Mouse (Mus musculus) embryonic stem cell, embryonic (primary cell): ENCODE results near the gene Cdca4.

Source experiments
- CTCF ChIA-PET, 4 experiments: fragments of 300-600 bp in 2 of 4; fragments of 350-600 bp in 2 of 4; sonication (Branson Sonifier 250); formaldehyde crosslinking; loops; one replicate each; lab custom pipeline; 2022; ENCODE audit warnings: inconsistent platforms in 2 of 4; lab: Charles Lee
- POLR2A ChIA-PET, 4 experiments: fragments of 300-600 bp in 2 of 4; fragments of 350-600 bp in 2 of 4; sonication (Branson Sonifier 250); formaldehyde crosslinking; loops; one replicate each; lab custom pipeline; 2022; ENCODE audit warnings: antibody characterized with exemption in 4 of 4, inconsistent platforms in 1 of 4; lab: Charles Lee

The Cdca4 gene

GRCm38 (mm10) chr12:112829244-112829864 is at the start of gene Cdca4:
Cdca4 (minus strand) TSS chr12:112829423.
- ChIA-PET CTCF (interaction anchor here in 3 of 4 experiments (0.5 to 1.5 kb wide), 16 partner anchors 9 to 211 kb away, joined by 3 to 10 read pairs (median 4); partner anchors contain the start of genes Adssl1 (in 1 of the 3), Ahnak2 (in 1 of the 3), Akt1 (in 1 of the 3) and Clba1 (in 1 of the 3)), POLR2A (interaction anchor here (0.5 to 17.3 kb wide), 42 partner anchors 8 to 1076 kb away, joined by 3 to 488 read pairs (median 4); partner anchors contain the start of genes Clba1 (in 3 of the 4), Ahnak2 (in 2 of the 4), Brf1 (in 2 of the 4) and Cep170b (in 2 of the 4))

DNA sequence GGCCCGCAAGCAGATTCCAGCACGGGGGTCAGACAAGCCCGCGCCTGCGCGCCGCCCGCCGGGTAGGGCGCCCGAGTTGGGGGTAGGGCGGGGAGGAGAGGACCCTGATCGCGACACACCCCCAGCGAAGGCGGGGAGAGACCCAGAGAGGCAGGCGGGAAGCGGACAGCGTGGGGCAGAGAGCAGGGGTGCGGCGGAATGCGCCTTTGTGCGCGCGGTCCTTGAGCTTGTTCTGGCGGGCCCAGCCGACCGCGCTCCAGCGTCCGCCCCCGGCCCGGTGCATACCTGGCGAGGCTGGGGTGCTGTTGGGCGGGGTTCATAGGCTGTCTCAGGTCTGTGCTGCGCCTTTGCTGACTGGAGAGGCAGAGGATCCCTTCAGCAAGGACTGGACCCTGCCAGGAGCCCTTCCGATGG is 48.4 kb upstream of the Cdca4 start:
- CTCF ChIA-PET: interaction anchor here in 1 of 4 experiments (0.5 to 1.1 kb wide), 7 partner anchors 9 to 253 kb away, joined by 3 to 4 read pairs (median 3); partner anchors contain the start of gene Btbd6
- POLR2A ChIA-PET: interaction anchor here in 2 of 4 experiments (0.6 to 1.6 kb wide), 7 partner anchors 15 to 137 kb away, joined by 3 to 5 read pairs (median 3); partner anchors contain the start of gene Pacs2 (in 1 of the 2)

DNA sequence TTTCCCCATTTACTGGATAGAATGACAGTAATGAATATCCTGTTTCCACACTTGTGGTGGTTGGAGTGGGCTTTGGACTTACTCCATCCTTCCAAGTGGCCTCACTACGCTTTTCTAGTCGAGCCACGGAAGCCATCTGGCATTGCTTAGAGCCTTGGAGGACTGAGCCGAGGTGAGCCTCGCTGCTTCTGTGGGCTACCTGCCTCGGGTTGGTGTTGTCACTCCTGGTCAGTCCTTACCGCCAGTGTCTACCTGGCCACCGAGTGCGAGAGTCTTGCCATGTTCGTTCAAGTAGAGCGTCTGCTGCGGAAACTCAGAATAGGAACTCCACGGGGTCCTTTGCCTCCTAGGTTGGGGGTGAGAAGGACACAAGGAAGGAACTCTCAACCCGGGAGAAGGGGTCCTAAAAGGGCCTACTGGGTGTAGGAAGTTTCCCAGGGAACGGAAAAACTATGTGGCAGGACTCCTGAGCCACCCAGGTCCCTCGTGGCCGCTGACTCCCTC is 47.9 kb upstream of the Cdca4 start:
- CTCF ChIA-PET: interaction anchor here in 3 of 4 experiments (0.6 to 2.2 kb wide), 16 partner anchors 10 to 325 kb away, joined by 3 to 15 read pairs (median 4); partner anchors contain the start of genes Jag2 (in 2 of the 3), Brf1 (in 1 of the 3), Btbd6 (in 1 of the 3) and Crip1 (in 1 of the 3)
- POLR2A ChIA-PET: interaction anchor here in 3 of 4 experiments (0.9 to 2.0 kb wide), 13 partner anchors 13 to 322 kb away, joined by 3 to 7 read pairs (median 4); partner anchors contain the start of genes Btbd6 (in 1 of the 3), Jag2 (in 1 of the 3), Tedc1 (in 1 of the 3) and Tmem121 (in 1 of the 3)

DNA sequence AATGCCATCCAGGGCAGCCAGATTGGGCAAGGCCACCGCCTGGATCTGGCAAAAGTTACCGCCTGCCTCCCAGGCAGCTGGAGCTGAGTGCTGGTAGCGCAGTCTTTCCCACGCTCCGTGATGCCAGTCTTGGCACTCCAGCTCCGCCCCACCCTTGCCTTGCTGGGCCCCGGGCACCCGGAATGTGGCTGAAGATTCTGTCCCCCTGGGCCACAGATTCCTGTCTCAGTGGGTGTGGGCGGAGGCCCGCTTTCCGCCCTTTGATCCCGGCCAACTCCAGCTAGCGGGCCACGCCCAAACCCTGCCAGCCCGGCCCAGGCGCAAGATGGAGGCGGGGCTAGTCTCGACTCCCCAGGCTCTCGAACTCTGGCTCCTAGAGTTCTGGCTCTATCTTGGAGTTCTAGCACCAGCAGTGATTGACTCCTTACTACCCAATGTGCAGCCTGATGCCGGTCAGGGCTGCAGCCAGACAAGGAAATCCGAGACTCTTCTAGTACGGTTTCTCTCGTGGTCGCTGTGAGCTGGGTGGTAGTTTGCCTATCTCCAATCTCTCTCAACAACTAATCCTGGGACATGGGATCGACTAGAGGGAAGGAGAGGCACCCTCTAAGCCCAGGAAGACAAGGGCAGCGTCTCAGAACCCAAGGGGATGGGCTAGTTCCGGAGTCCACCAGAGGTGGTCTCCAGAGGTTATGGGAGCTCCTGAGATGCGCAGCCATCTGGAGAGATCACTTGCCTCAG is 47.3 kb upstream of the Cdca4 start:
- ChIA-PET POLR2A (interaction anchor here in 3 of 4 experiments (0.9 to 2.0 kb wide), 16 partner anchors 12 to 322 kb away, joined by 3 to 7 read pairs (median 4); partner anchors contain the start of genes Brf1 (in 1 of the 3), Btbd6 (in 1 of the 3), Jag2 (in 1 of the 3) and Tedc1 (in 1 of the 3)), CTCF (interaction anchor here (0.6 to 2.2 kb wide), 30 partner anchors 10 to 325 kb away, joined by 3 to 15 read pairs (median 5); partner anchors contain the start of genes Jag2 (in 2 of the 4), Tedc1 (in 2 of the 4), Brf1 (in 1 of the 4) and Btbd6 (in 1 of the 4))

GRCm38 (mm10) chr12:112875225-112876013 is 46.2 kb upstream of the Cdca4 start:
- POLR2A ChIA-PET: interaction anchor here in 3 of 4 experiments (0.8 to 2.0 kb wide), 16 partner anchors 11 to 321 kb away, joined by 3 to 7 read pairs (median 4); partner anchors contain the start of genes Brf1 (in 1 of the 3), Jag2 (in 1 of the 3) and Tmem121 (in 1 of the 3)

DNA sequence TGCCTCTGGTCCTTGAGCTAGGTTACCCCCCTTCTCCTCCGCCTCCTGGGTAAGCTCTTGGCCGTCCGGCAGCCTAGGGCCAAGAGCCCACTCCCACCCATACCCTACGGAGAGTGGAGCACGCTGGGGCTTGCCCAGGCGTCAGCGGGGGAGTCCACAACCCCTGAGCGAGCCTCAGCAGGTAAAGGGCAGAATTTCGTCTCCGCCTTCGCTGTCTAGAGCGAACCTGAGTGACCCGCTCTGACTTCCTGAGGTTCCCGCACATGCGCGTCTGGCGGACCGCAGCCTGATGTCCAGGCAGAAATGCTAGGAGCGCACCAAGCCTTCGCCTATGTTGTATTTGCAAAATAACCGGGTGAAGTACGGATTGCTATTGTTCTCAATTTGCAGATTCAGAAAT is 45.0 kb upstream of the Cdca4 start:
- ChIA-PET POLR2A (interaction anchor here in 3 of 4 experiments (0.7 to 2.1 kb wide), 5 partner anchors 20 to 153 kb away, joined by 3 to 15 read pairs (median 4); no protein-coding TSS in a partner anchor), CTCF (interaction anchor here in 3 of 4 experiments (0.6 to 1.7 kb wide), 16 partner anchors 9 to 212 kb away, joined by 3 to 9 read pairs (median 4); no protein-coding TSS in a partner anchor)

More at GRCm38 (mm10) chr12:112875225-112876013, 46.2 kb upstream of the Cdca4 start:
- CTCF ChIA-PET: interaction anchor here (0.6 to 2.2 kb wide), 59 partner anchors 9 to 346 kb away, joined by 3 to 15 read pairs (median 4); partner anchors contain the start of genes Jag2 (in 3 of the 4), Brf1 (in 2 of the 4), Tedc1 (in 2 of the 4) and Btbd6 (in 1 of the 4)

DNA sequence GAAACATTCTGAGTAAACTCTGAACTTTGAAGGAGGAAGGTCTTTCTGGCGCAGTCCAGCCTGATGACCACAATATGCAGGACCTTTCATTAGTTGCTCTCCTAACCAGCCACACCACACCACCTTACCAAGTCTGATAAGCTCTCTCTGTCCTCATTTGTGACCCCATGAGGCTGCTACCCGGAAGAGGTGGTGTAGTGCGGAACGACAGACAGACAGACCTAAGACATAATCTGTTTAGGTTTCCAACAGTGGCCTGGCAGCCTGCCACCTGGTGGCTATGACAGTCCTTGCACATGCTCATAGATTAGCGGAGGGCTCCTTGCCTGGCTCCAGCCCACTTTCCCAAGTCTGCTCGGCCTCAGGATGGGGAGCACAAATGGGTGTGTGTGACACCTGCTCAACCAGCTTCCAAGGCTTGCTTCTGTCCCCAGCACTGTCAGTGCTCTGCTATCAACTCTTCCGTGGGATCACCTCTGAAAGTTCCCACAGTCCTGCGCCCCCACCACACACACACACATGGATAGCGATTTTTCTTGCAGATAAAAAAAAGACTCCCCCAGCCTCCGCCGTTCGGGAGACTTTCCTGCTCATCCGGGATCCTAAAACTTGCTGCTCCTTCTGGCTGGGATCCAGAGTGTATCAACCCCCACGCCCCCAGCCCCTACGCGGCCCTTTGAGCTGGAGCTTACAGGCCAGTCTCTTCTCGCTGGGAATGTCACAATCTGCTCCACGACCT is 44.4 kb upstream of the Cdca4 start:
- CTCF ChIA-PET: interaction anchor here in 3 of 4 experiments (0.6 to 1.7 kb wide), 27 partner anchors 9 to 368 kb away, joined by 3 to 9 read pairs (median 3); partner anchors contain the start of gene Tex22 (in 1 of the 3)

DNA sequence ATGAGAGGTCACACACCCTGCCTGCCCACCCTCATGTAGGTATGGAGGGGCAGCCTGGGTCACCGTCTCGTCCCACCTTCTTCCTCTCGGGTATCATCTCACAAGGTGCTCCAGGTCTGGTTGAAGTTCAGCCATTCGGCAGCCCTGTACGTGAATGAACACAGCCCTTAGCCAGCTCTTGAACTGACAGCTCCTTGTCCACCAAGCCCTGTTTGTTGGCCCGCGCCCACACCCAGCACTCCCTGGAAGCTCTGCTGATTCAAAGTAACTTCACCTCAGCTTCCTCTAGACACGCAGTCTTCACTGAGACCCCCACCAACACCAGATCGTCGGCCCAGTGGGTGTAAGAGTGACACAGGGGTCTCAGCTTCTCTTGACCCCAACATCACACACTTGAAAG is 43.8 kb upstream of the Cdca4 start:
- CTCF ChIA-PET: interaction anchor here in 3 of 4 experiments (0.6 to 1.7 kb wide), 17 partner anchors 8 to 367 kb away, joined by 3 to 8 read pairs (median 3); partner anchors contain the start of gene Tex22 (in 1 of the 3)
- POLR2A ChIA-PET: interaction anchor here in 1 of 4 experiments (0.9 to 2.1 kb wide), 3 partner anchors 19 to 37 kb away, joined by 3 to 15 read pairs (median 3); no protein-coding TSS in a partner anchor

More for the DNA sequence above, 44.4 kb upstream of the Cdca4 start:
- POLR2A ChIA-PET: interaction anchor here in 3 of 4 experiments (0.7 to 2.1 kb wide), 6 partner anchors 19 to 153 kb away, joined by 3 to 15 read pairs (median 4); no protein-coding TSS in a partner anchor

GRCm38 (mm10) chr12:112871272-112871671 is 42.0 kb upstream of the Cdca4 start:
- CTCF ChIA-PET: interaction anchor here (0.6 to 1.8 kb wide), 12 partner anchors 7 to 159 kb away, joined by 3 to 6 read pairs (median 3); partner anchors contain the start of genes Cdca4 (in 1 of the 4) and Jag2 (in 1 of the 4)
- POLR2A ChIA-PET: interaction anchor here in 2 of 4 experiments (0.9 to 1.3 kb wide), 2 partner anchors 77 to 79 kb away, joined by 3 read pairs; no protein-coding TSS in a partner anchor

DNA sequence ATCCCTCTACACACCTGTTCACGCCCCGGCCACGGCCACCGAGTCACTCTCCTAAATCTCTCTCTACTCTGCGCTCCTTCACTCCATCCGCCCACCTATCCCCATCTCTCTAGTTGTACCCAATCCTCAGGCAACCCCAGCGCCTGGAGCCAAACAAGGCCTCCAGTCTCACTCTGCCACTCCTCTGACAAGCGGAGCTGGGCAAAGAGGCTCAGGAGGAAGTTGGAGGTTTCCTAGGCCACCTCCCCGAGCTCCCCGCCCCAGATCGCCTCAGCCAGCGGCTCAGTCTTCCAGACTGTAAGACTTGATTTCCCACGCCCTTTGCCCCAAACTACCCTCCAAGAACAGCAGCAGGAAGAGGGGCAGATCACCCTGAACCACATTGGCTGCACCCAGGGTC is 41.6 kb upstream of the Cdca4 start:
- ChIA-PET POLR2A (interaction anchor here in 2 of 4 experiments (0.9 to 1.3 kb wide), 3 partner anchors 71 to 79 kb away, joined by 3 read pairs; partner anchors contain the start of gene Nudt14 (in 1 of the 2)), CTCF (interaction anchor here (0.5 to 1.8 kb wide), 11 partner anchors 13 to 1525 kb away, joined by 3 to 6 read pairs (median 3); partner anchors contain the start of genes Cdca4 (in 1 of the 4) and Jag2 (in 1 of the 4))

GRCm38 (mm10) chr12:112869783-112870204 is 40.6 kb upstream of the Cdca4 start:
- ChIA-PET POLR2A (interaction anchor here in 1 of 4 experiments (1.0 kb wide), 1 partner anchor 72 kb away, joined by 3 read pairs; the partner anchor contains the start of gene Nudt14), CTCF (interaction anchor here in 2 of 4 experiments (0.6 to 1.0 kb wide), 2 partner anchors 26 to 38 kb away, joined by 3 to 6 read pairs; no protein-coding TSS in a partner anchor)

- POLR2A ChIA-PET: interaction anchor here in 2 of 4 experiments (0.5 to 0.8 kb wide), 4 partner anchors 64 to 121 kb away, joined by 3 to 4 read pairs (median 3); no protein-coding TSS in a partner anchor
- CTCF ChIA-PET: interaction anchor here in 2 of 4 experiments (0.6 to 1.0 kb wide), 2 partner anchors 24 to 469 kb away, joined by 3 to 4 read pairs; no protein-coding TSS in a partner anchor
These were observed 39.2 kb upstream of the Cdca4 start, which contains the start of gene Gpr132 for GRCm38 (mm10) chr12:112868178-112869087. Gpr132 (minus strand) TSS chr12:112868228.

DNA sequence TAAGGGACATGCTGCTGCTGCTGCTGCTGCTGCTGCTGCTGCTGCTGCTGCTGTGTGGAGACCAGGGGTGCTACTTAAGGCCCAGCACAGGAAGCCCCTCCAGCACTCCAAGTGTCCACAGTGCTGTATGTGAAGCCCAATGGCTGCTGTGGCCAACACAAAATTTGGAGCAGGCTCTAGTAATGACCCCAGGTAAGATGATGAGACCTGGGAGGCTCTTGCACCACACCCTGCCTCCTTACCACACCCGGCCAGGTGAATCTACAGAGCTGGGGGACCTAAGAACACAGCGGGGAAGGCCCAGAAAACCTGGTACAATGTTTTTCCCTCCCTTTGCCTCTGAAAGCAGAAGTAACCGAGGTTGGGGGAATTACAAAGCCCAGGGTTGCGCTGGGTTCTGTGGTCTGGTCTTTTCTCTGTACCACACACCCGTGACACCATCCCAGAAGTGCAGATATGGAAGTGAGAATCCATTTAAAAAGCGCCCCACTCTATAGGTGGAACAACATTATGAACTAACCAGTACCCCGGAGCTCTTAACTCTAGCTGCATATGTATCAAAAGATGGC is 38.0 kb upstream of the Cdca4 start:
- CTCF ChIA-PET: interaction anchor here in 1 of 4 experiments (1.8 kb wide), 1 partner anchor 9 kb away, joined by 7 read pairs; no protein-coding TSS in a partner anchor

More for the DNA sequence above, 38.0 kb upstream of the Cdca4 start:
- POLR2A ChIA-PET: interaction anchor here in 1 of 4 experiments (0.8 to 1.3 kb wide), 2 partner anchors 12 to 14 kb away, joined by 3 to 4 read pairs; no protein-coding TSS in a partner anchor
